Mouse (Mus musculus): Measurements from ENCODE around the gene Spen. TPM values are rescaled to one million over a fixed set of nuclear protein-coding genes. Genes with fewer than 3 reads are reported as not detected.
A peak's percentile ranks its signal among the peaks of the same experiment; 100 is the strongest.

Gene Spen
- total RNA-seq, 2 experiments from 2014 or later, result 55.3 to 66.7 TPM

DNA sequence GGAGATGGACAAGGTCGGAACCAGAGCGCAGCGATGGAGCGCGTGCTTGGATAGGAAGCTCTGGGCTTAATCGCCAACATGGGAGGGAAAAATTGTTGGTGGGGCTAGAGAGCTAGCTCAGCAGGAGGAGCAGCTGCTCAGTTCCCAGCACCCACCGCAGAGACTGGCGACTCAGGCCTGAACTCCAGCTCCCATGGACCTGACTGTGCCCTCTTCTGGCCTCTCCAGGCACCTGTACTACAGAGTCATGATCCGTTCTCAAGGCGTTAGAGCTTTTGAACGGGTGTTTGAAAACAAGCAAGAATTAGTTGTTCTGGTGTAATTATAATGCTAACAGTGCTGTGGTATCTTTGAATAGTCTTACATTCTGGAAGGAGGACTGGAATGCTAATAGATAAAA, 9.5 kb downstream of the Spen start:
- no peak for DNase-seq

DNA sequence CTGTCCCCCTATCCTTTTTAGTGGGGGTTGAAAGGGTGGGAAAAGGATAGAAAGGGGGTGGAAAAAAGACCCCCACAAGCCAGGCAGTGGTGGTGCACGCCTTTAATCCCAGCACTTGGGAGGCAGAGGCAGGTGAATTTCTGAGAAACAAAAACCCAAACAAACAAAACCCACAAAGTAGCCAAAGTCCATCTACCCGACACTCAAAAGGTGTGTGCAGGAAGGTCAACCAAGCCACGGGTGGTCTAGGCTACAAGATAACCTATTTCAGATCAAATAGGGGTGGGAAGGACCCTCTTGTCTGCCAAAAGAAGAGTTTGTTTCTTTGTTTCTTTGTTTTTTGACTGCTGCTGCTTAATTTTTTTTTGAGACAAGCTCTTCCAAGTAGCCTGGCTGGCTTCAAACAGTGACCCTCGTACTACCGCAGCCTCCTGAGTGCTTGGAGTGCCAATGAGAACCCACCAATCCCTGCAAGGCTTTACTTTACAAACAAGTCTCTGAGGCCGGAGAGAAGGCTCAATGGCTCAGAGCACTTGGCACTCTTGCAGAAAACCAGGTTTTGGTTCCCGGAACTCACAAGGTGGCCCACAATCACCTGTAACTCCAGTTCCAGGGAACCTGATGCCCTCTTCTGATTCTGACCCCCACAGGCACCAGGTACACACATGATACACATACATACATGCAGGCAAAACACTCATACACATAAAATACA, 11.3 kb downstream of the Spen start:
- no peak for DNase-seq

DNA sequence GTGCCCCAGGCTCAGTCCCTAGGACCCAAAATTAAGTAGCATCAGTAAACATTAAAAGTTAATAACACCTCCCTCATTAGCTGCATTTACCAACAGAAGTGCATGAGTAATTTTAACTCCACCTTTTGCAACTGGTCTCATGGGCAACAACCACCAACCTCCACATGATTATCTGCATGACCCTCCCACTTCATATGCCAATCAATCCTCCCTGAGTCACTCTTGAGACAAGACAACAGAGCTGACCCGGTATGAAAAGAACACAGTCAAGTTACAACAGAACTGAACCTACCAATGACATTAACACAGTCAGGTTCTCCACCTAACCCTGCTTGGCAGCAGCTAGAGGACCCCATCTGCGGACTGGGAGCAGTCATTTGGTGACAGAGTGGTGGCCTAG, 12.5 kb downstream of the Spen start:
- no peak for DNase-seq

DNA sequence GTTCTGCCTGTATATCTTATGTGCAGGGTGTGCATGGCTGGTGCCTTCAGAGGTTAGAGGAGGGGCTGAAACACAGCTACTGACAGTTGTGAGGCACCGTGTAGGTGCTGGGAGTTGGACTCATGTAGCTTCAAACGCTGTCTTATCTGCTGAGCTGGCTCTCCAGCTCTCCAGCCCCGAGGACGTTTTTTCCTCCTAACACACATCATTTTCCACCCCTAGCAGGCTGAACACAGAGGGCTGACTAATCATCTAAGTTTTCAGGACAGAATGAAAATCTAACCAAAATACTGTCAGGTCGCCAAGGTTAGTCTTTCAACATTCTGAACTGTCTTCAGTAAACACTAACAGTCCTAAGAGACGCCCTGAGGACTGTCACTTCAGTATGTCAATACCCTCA, 13.7 kb downstream of the Spen start:
- DNase-seq, result no peak

DNA sequence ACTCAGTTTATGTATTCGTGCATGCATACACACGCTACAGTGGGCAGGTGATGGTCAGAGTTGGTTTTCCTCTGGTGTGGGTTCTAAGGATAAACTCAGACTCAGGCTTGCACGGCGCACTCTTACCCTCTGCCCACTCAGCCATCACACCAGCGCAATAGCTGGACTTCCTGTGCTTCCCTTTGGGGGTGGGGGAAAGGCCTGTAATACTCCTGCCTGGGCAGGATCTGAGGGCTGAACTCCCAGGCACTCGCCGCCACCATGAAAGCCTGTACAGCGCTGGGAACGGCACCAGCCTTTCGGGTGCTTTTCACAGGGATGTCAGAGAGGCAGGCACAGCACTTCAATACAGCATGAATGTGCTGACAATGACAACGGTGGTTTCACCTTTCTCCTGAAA, 15.3 kb downstream of the Spen start:
- DNase-seq, result no peak

DNA sequence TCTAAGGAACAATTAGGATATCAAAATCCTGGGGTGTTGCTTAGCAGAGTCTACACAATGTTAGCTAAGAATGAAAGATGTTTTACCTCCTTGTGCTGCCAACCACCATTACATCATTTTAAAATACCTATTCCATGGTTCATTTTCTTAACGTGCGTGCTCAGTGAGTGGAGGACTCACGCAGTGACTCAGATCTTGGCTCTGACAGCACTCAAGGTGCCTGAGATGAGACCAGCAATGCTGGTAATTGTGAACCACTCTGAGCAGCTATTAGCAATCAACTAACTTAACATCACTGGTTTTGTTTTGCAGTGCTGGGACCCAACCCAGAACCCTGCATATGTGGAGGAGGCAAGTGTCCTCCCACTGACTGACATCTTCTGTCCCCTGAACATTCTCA, 20.0 kb downstream of the Spen start:
- DNase-seq, result no peak

DNA sequence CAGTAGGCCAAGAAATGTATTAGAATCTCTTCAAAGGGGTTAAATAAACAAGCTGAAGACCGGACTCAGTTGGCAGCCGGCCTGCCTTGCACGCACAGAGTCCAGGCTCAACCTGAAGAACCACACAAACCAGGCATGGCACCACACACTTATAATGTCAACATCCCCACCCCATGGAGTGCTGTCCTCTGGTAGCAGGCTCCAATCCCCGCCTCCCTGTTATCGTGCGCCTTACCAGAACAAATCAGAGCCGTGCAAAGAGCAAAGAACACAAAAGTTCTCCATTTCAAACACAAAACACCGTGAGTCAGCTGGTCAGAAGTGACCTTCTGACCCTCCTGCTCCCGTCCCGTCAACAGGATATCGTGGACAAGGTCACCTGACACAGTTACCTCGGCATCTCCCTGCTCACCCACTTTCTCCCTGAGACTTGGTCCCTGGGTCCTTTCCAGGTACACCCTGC, 24.2 kb downstream of the Spen start:
- no peak for DNase-seq

DNA sequence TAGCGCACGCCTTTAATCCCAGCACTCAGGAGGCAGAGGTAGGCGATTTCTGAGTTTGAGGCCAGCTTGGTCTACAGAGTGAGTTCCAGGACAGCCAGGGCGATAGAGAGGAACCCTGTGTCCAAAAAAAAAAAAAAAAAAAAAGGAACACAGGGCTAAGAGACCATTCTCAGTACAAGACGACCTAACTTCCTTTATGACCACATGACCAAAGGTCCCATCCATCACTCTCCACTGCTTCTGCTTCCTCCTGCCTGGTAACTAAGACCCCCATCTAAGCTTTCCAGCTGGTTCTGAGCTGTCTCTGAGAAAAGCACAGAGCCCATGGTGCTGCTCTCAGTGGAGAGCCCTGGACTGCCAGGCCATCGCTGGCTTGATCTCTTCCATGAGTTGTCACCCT, 26.3 kb downstream of the Spen start:
- DNase-seq, result no peak

DNA sequence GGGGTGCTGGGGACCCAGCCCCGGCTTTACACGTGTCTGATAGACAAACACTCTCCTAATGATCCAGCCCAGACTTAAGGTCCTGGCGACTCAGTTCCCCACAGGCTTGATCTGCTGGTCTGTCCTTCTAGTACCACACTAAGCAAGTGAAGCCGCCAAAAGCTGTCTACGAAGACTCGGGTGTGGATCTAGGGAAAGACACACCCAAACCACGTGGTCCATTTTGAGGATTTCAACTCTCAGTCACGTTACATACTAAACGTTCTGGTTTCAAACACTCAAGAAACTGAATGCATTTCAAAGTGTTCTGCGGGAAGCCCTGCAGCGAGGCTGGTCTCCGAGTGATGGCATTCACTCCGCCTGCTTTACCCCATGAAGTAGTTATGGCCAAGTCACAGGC, 27.9 kb downstream of the Spen start:
- no peak for DNase-seq

DNA sequence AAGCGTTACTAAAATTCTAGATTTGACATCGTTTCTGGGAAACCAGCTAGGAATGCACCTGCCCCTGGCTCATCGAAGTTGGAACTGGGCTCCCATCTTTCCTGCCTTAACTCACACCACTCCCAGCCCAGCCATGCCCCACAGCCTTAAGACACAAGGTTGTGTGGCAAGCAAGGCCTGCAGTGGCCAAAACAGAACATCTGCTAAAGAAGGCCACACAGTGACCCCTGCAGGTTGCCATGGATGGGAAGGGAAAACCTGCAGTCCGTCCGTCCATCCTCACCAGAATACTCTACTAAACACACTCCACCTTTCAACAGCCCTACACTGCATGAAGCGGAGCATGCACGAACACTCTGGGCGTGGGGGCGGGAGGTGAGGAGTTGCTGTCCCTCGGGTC, 31.5 kb downstream of the Spen start:
- DNase-seq, result no peak

DNA sequence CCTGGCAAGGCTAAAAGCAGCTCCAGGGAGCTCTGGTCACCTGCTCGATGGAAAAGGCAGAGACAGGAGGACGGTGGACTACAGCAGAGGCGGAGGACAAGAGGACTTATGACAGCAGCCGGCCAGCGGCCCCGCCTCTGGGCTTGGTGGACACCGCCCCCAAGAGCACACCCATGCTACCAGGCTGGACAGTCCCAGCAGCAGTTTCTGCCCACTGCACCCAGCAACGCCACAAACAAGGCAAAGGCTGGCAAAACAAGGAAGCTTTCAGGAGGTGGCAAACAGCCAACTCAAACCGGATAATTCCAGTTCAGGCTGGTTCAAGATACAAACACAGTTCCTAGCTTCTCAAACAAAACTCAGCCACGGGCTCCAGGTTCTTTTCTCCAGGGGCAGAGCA, 32.0 kb downstream of the Spen start:
- peak; percentile 65 to 73 for DNase-seq

DNA sequence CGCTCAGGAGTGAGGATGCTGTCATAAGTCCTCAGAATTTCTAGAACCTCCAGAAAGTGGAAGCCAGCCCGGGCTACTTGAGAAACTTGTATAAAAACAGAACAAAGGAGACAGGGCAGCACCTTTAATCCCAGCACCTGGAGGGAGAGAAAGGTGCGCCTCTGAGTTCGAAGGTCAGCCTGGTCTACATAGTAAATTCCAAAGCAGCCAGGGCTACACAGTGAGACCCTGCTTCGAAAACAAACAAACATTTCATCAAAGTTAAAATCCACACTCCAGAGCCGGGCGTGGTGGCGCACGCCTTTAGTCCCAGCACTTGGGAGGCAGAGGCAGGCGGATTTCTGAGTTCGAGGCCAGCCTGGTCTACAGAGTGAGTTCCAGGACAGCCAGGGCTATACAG, 32.6 kb downstream of the Spen start:
- no peak for DNase-seq

DNA sequence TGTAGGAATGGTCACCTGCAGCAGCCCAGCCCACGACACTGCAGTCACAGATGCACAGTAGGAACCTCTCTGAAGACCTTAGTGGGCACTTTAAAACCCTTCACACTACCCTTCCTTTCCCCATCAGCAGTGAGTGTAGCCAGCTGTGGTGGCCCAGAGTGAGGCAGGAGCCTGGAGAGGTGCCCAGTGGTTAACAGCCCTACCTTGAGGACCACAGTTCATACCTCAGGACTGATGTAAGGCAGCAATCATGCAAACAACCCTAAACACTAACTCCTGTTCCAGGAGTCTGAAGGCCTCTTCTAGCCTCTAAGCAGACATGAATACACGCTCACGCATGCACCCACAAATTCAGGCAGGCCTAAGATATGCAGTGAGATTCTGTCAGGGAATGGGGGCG, 33.9 kb downstream of the Spen start:
- DNase-seq, result no peak

DNA sequence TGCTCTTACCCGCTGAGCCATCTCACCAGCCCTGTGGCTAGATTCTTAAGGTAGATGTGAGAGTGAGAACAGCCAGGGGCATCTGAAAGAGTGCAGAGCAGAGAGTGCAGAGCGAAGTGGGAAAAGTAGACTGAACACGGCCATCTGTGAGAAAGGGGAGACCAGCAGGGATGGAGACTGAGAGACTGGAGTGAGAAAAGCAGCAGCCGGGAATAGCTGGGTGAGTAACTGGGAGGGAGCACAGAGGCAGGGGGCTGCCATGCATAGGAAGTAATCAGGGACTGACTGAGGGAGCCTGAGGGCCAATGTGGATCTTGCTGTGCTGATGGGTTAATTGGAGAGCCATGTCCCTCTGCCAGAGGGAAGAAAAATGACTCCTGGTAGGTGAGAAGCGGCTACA, 35.7 kb downstream of the Spen start:
- no peak for DNase-seq

DNA sequence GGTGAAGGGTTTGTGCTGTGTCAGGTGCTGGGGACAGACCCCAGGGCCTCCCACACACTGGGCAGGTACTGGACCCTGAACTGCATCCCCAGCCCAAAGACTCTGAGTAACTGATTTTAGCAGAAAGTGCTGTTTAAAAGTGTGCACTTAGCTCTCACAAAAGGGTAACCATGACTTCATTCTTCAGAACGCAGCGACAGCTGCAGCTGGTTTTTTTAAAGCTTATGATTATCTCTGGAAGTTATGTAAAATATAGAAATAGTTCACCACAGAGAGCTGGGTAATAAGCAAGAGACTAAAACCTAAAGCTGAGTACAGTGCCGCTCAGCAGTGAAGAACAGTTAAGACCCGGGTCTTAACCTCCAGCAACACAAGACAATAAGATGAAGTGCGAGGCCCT, 37.3 kb downstream of the Spen start:
- no peak for DNase-seq

DNA sequence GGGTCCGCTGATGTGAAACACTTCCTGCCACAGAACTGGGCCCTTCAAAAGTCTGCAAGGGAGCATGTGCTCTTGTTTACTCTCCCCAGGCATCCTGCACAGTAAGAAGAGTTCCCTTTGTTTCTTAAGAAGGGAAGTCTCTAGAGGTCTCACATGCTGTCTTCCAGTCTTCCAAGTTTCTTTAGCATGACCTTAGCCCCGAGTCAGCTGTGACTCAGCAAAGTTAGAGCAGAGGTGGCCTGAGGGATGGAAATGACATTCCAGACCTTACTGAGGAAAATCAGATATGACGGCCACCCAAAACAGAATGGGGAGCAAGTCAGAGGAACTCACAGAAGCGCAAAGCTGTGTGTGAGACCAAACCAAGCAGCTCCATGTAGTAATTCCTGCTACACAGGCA, 37.8 kb downstream of the Spen start:
- DNase-seq, result no peak

DNA sequence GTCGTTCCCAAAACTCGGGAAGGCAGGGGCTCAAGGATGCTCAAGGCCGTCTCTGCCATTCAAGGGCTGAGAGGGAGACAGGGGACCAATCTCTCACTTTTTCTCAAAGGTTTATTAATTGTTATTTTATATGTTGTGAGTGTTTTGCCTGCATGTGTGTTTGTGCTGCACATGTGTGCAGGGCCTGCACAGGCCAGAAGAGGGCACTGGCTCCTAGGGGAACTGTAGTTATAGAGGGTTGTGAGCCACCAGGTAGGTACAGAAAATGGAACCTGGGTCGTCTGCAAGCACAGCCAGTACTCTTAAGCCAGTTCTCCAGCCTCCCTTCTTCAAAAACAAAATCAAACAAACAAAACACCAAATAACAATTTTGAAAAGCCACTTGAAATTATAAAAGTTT, 49.7 kb downstream of the Spen start:
- no peak for DNase-seq

DNA sequence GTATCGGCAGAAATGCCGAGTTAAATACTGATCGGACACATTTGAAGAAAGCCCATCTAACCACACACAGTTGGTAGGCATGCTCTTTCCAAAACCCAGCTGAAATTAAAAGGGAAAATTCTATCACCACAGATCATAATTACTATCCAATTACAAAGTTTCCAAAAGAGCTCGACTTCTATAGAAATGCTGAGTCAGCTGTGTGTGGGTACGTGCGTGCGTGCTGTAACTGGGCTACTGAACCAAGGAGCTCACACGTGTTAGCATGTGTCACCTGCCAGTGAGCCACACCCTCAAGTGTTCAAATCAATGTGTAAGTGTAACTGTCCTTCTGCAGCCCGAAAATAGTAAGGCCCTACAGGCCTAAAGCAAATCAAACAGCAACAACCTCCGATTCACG, 50.8 kb downstream of the Spen start:
- no peak for DNase-seq

DNA sequence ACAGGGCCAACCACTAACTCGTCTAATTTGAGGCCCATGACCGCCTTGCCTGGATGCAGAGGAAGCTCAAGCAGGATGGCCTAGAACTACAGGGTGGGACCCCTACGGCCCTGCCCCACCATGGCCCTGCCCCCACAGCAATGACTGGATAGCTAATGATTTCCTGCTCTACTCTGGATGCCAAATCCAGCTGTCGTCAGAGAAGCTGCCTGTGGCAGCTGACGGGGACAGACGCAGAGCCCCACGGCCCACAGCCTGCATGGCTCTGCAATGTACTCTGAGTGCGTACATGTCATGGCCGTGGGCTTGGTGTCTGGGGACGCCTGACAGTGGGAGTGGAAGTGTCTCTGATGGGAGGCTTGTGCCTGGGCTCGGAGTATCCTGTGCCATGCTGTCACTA, 54.3 kb downstream of the Spen start:
- DNase-seq, result no peak

DNA sequence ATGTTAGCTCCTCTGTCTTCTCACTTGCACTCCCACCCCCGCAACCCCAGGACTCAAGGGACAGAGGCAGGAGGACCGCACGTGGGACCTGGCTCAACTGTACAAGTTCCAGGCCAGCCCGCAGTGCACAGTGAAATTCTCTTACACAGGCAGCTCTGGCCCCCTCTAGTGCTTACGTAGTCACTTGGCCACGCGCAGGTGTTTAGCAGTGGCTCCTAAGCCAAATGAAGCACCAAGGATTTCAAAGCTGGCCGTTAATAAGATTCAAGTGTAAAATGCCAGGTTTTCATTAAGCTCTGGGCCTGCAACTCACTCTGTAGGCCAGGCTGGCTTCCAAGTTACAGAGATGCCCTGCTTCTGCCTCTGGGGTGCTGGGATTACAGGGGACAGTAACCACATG, 59.0 kb downstream of the Spen start:
- DNase-seq, result no peak

DNA sequence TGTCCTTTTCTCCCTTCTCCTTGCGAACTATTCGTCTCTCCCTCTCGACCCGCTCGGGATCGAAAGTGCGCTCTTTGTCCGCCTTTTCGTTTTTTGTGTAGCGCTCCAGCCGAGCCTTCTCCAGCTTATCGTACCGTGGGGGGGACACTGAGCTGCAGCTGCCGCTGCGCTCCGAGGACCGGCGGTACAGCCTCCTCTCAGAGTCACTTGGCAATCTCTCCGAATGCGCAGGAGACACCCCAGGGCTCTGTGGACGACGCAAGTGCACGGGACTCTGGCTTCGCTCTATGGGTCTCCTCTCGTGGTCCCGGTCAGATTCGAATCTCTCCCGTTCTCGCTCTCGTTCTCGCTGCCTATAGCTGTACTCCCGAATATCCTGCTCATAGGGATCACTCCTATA, 59.6 kb downstream of the Spen start:
- no peak for DNase-seq

DNA sequence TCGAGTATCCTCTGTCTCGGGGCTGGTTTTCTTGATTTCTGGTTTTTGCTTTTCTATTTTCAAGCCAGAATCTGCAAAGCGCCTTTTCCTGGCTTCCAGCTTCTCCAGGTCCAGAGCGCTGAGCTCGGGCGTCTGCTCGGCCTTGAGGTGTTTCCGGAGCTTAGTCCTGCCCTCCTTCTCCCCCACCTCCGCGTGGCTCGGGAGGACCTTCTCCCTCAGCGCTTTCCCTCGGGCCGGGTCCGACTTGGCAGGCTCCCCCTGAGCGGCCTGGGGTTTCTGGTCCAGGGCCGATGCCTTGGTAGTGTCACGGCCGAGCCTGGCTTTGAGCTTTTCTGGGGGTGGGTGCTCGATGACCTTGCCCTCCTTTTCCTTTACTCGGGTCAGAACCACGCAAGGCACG, 60.2 kb downstream of the Spen start:
- DNase-seq, result no peak

DNA sequence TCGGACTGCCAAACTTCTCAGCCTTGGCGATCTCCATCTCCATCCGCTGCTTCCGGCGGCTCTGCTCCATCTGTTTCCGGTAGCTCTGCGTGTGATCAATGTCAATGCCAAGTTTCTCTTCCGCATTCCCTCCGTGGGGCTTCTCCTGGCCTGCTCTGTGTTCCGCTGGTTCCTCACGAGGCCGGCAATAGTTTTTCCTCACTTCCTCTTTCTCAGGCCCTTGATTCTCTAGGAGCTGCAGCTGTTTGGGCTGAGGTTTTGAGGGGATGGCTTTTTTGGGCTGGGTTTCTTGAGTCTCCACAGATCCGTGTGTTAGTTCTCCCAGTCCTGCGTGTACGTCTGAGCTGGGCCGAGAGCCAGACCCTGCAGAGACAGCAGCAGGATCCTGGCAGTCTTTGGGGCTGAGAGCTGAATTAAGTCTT, 60.7 kb downstream of the Spen start:
- peak; percentile 66 to 77 for DNase-seq

DNA sequence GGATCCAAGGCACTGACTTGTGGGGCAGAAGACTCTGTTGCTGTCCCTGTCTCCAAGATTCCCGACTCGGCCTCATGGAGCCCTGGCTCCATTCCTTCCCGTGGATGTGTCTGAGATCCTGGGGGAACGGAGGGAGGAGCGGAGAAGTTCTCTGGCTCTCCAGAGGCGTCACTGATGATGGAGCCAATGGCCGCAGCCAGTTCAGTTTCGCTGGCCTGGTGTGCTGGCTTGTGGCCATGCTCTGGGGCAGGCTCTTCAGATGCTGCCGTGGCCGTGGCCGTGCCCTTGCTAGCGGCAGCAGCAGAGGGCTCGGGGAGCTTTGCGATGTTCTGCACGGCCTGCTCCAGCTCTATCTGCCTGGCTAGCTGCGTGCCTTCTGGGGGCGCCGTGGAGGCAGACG, 64.0 kb downstream of the Spen start:
- no peak for DNase-seq

DNA sequence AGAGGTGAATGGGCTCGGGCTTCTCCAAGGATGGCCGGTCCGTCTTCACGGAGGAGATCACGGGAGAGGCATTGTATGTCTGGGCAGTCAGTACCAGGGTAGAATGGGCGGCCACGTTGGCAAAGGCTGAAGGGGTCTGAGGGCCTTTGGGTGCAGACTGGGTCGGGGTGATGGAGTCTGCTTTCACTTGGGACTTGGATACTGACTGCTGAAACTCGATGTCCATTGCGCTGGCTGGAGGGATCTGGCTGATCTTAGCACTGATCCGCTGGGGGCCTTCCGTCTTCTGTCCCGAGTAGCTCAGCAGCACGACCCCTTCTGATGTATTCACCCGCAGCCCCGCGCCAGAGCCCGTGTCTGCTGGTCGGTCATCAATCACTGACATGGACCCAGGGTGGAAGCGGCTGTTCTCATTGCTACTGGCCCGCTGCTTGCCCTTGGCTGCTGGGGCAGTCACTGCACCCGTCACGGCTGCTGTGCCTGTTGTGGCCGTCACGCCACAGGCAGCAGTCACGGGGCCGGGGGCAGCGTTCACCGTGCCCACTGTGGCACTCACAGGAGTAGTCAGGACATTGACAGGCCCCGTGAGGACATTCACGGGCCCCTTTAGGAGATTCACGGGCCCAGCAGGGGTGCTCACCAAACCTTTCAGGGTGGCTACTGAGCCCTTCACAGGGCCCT, 65.6 kb downstream of the Spen start:
- DNase-seq, result no peak
